Mouse (Mus musculus): ENCODE data around the gene Gm20388. TPM values are rescaled to one million over a fixed set of nuclear protein-coding genes. Genes with fewer than 3 reads are reported as not detected.
A peak's percentile ranks its signal among the peaks of the same experiment; 100 is the strongest.

Gene Gm20388
- polyA plus RNA-seq, 1 experiment from 2014 or later = 2.5 TPM

DNA sequence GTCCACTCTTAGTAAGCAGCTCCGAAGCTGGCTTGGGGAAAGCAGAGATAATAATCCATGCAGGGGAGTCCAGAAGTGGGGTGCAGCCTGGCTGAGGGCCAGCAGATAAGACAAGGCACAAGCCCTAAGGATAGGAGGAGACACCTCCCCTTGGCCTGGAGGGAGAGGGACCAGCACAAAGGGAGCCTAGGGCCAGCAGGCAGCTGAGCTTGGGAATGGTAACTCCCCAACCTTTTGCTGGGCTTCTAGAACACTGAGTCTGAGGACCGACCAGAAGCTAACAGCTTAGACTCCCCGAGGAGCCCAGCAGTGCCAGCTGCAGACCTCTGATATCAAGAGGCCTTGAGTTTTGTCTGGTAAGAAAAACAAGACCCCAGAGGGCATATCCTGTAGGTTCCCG, 433.5 kb downstream of the Gm20388 start:
- Histone ChIP-seq H3K4me3 (no peak overlapping the region), H3K36me3 (no peaks in the 10 kb centered on the region), H3K27ac (peak overlapping the region; percentile 37), H3K27me3 (ENCODE audit: low read depth, poor library complexity, severe bottlenecking) (0 out of 2 replicates have a peak, but pooled peaks cover 9% of the 10 kb centered on the region), H3K4me1 (peaks cover 98% of the 10 kb centered on the region), H3K9me3 (replicated peaks) (no peaks in the 10 kb centered on the region)
- WGBS = 46% methylated on average over 4 of the region's 4 CpGs
- no peak for DNase-seq (ENCODE audit: low spot score)

DNA sequence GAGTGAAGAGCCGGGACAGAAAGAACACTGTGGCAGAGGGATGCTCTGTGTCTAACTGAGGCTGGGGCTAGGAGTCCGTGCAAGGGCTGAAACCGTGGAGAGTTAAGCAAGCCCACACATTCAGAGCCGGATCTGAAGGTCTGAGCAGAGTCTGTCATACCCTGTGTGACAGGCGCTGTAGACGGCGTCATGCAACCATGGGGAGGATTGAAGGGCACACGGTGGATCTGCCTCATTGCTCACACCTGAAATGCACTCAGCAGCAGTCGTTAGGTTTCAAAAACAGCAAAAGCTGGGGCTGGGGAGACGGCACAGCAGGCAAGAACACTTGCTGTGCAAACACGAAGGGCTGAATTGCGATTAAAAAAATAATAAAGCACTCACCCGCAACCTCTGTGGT, 433.9 kb downstream of the Gm20388 start:
- H3K4me3 ChIP-seq = no peak overlapping the region
- H3K36me3 ChIP-seq = no peaks in the 10 kb centered on the region
- no peak for DNase-seq (ENCODE audit: low spot score)
- peaks cover 98% of the 10 kb centered on the region for H3K4me1 ChIP-seq
- H3K9me3 ChIP-seq (replicated peaks) = no peaks in the 10 kb centered on the region
- 54% methylated on average over 13 of the region's 13 CpGs for WGBS
- H3K27me3 ChIP-seq (ENCODE audit: low read depth, poor library complexity, severe bottlenecking) = 0 out of 2 replicates have a peak, but pooled peaks cover 9% of the 10 kb centered on the region
- peak overlapping the region; percentile 37 for H3K27ac ChIP-seq

DNA sequence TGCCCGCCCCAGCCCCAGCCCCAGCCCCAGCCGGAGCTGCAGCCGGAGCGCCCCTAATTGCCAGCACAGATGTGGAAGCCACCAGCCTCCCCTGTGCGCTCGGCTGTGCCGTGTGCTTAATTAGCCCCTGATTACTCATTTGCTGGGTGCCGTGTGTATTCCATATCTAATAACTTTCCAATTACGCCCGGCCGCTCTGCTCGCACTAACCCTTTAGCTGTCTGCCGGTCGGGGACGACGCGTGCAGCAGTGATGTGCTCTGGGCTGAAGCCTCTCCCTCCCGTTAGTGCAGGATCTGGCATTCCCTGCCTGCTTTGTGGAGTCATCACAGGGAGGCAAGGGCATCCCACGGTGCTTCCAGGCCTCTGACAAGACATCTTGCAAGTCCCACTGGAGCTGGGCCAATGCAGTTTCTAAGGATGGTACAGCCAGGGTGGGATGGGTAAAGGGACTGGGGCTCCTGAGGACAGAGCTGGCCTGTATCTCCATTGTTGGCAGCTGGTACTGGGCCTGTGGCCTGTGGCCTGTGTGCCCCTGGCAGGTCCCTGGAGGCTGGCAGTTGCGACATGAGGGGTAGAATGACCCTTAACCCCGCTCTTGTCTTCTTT, 437.2 kb downstream of the Gm20388 start:
- WGBS = 73% methylated on average over 21 of the region's 21 CpGs
- 0 out of 2 replicates have a peak, but pooled peaks cover 8% of the 10 kb centered on the region for H3K27me3 ChIP-seq (ENCODE audit: low read depth, poor library complexity, severe bottlenecking)
- no peak overlapping the region for H3K4me3 ChIP-seq
- H3K9me3 ChIP-seq (replicated peaks) = no peaks in the 10 kb centered on the region
- peaks cover 90% of the 10 kb centered on the region for H3K4me1 ChIP-seq
- H3K27ac ChIP-seq = peak overlapping the region; percentile 50
- no peaks in the 10 kb centered on the region for H3K36me3 ChIP-seq
- DNase-seq (ENCODE audit: low spot score) = no peak

DNA sequence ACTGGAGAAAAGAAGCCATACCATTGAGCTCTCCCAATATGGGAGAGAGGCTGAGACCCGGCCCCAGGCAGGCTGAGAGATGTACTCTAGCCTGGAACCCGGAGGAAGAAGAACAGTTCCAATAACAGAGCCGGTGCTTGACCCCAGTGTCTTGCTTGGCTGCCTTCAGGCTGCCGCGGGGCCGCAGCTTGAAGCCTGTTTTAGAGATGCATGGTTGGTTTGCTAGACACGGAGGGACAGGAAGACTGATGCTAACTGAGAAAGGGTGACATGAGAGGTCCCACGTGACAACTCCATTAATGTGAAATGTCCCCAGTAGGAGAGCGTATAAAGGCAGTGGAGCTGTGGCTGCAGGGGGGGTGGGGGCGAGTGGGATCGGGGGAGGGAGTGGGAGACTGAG, 438.3 kb downstream of the Gm20388 start:
- no peak for DNase-seq (ENCODE audit: low spot score)
- H3K4me1 ChIP-seq = peaks cover 90% of the 10 kb centered on the region
- H3K36me3 ChIP-seq = no peaks in the 10 kb centered on the region
- peak overlapping the region; percentile 50; the same call in 1 of the 2 replicates for H3K27ac ChIP-seq
- H3K4me3 ChIP-seq = no peak overlapping the region
- H3K9me3 ChIP-seq (replicated peaks) = no peaks in the 10 kb centered on the region
- WGBS = 65% methylated on average over 11 of the region's 11 CpGs
- 0 out of 2 replicates have a peak, but pooled peaks cover 8% of the 10 kb centered on the region for H3K27me3 ChIP-seq (ENCODE audit: low read depth, poor library complexity, severe bottlenecking)

DNA sequence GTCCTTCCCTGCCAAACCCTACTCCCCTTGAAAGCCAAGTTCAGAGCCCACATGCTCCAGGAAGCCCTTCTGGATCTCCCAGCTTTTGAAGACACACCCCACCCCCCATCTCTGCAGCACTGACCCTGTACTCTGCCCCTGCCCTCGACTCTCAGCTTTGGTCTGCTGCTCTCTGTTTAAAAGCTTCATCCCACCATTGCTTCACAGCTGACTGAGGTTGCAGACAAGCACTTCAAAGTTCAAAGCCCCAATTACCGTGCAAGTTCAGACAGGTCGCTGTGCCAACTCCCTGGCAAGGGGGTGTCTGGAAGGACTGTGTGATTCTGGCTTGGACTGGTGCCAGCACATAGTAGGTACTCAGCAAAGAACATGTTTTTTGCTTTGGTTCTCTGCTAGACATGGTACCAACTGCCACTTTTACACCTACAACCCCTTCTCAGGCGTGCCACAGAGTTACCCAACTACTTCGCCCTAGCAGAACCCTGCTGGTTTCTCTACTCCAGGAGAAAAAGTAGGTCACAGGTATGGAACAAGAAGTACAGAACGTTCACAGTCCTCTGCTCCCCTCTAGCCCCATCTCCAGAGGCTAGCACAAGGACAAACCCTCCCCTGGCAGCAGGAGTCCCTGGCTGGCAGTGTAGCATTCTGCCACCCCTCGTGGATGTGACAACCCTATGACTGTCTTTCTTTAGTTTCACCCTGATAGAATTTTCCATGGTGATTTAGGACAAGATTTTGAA, 440.9 kb downstream of the Gm20388 start:
- Histone ChIP-seq H3K27ac (peak overlapping the region; percentile 57; the same call in 1 of the 2 replicates), H3K9me3 (replicated peaks) (no peaks in the 10 kb centered on the region), H3K36me3 (no peaks in the 10 kb centered on the region; the same call in 1 of the 2 replicates), H3K4me1 (peaks cover 85% of the 10 kb centered on the region), H3K27me3 (ENCODE audit: low read depth, poor library complexity, severe bottlenecking) (0 out of 2 replicates have a peak, but pooled peaks cover 8% of the 10 kb centered on the region), H3K4me3 (no peak overlapping the region)
- WGBS = 63% methylated on average over 7 of the region's 7 CpGs
- DNase-seq (ENCODE audit: low spot score) = no peak

DNA sequence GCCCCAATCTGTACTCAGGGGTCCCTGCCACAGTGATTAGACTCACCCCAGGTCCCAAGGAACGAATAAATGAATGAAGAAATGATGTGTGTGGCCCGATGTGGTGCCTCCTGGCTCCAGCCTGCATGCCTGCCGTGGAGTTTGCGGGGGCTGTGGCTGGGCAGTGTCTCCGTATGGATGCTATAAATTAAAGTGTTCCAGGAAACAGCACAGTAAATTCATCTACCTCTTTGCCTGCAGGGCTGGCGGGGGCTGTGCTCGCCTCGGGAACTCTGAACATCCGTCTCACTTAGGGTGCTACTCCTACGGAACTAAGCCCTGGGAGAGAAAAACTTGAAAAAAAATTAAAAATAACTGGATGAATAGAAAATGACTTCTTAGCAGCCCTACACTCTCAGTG, 441.5 kb downstream of the Gm20388 start:
- peak; percentile 51 for DNase-seq (ENCODE audit: low spot score)
- Histone ChIP-seq H3K4me1 (peaks cover 85% of the 10 kb centered on the region), H3K9me3 (replicated peaks) (no peaks in the 10 kb centered on the region), H3K27me3 (ENCODE audit: low read depth, poor library complexity, severe bottlenecking) (0 out of 2 replicates have a peak, but pooled peaks cover 4% of the 10 kb centered on the region), H3K36me3 (no peaks in the 10 kb centered on the region; the same call in 1 of the 2 replicates), H3K27ac (peak overlapping the region; percentile 57; the same call in 1 of the 2 replicates), H3K4me3 (no peak overlapping the region)
- WGBS = 21% methylated on average over 10 of the region's 10 CpGs

DNA sequence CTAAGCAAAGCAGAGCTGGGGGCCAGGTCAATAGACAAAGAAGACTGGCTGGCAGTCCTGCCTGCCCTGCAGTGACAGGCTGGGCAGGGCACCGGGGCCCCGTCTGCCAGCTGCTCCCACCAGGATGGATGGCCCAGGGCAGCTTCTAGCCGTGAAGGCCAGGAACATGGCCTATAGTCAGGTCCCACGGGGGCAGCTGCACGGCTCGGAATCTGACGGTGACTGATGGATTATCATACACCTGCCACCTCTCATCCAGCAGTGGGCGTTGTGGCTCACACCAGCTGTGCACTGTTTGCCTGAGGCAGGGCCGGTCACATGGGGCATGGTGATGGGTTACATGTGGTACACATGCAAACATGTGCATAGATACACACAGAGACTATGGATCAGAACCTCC, 445.4 kb downstream of the Gm20388 start:
- 66% methylated on average over 9 of the region's 9 CpGs for WGBS
- Histone ChIP-seq H3K27me3 (ENCODE audit: low read depth, poor library complexity, severe bottlenecking) (no peaks in the 10 kb centered on the region), H3K4me3 (no peak overlapping the region), H3K4me1 (peaks cover 87% of the 10 kb centered on the region), H3K9me3 (replicated peaks) (no peaks in the 10 kb centered on the region), H3K27ac (0 out of 2 replicates have a peak overlapping the region, but pooled peaks have one; percentile 5), H3K36me3 (no peaks in the 10 kb centered on the region; the same call in none of the 2 replicates)
- DNase-seq (ENCODE audit: low spot score) = no peak

DNA sequence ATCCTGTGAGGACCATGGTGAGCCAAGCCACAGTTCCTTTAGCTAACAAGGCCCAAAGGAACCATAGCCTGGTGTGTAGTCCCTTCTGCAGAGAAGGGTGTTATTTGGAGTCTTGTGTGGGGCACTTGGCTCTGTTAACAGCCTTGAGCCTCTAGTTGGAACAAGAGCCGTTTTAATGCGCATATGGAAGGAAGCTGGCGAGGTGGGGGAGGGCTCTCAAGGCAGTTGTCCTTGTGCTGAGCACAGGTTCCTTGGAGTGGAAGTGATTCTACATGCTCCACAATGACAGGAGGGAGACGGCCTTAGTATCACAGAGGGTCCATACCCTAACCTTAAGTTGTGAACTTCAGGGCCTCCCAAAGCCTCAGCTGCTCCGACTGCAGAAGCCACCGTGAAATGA, 446.9 kb downstream of the Gm20388 start:
- no peak overlapping the region for H3K4me3 ChIP-seq
- H3K27ac ChIP-seq = no peak overlapping the region
- no peaks in the 10 kb centered on the region for H3K27me3 ChIP-seq (ENCODE audit: low read depth, poor library complexity, severe bottlenecking)
- no peaks in the 10 kb centered on the region; the same call in none of the 2 replicates for H3K36me3 ChIP-seq
- peaks cover 85% of the 10 kb centered on the region for H3K4me1 ChIP-seq
- no peaks in the 10 kb centered on the region for H3K9me3 ChIP-seq (replicated peaks)
- DNase-seq (ENCODE audit: low spot score) = no peak
- WGBS = 83% methylated on average over 6 of the region's 6 CpGs

DNA sequence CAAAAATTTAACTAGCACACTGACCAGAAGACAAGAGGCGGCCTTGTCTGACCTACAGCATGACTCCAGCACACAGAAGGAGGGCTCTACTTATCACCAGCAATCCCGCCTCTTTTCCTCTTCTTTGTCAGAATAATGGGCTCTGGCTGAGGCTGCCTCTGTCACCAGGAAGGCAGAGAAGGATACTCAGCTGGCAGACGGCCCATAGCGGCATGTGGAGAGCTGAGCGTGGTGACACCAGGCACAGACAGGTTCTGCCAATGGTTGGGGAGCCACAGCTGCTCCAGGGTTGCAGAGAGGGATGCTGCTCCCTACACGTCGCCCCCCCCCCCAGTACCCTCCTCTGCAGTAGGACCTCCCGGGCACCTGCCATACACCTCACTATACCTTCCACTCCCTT, 450.7 kb downstream of the Gm20388 start:
- peaks cover 89% of the 10 kb centered on the region for H3K4me1 ChIP-seq
- no peak overlapping the region for H3K4me3 ChIP-seq
- H3K36me3 ChIP-seq = no peaks in the 10 kb centered on the region; the same call in none of the 2 replicates
- H3K27me3 ChIP-seq (ENCODE audit: low read depth, poor library complexity, severe bottlenecking) = no peaks in the 10 kb centered on the region
- H3K27ac ChIP-seq = no peak overlapping the region
- WGBS = 89% methylated on average over 8 of the region's 8 CpGs
- DNase-seq (ENCODE audit: low spot score) = no peak
- H3K9me3 ChIP-seq (replicated peaks) = no peaks in the 10 kb centered on the region

DNA sequence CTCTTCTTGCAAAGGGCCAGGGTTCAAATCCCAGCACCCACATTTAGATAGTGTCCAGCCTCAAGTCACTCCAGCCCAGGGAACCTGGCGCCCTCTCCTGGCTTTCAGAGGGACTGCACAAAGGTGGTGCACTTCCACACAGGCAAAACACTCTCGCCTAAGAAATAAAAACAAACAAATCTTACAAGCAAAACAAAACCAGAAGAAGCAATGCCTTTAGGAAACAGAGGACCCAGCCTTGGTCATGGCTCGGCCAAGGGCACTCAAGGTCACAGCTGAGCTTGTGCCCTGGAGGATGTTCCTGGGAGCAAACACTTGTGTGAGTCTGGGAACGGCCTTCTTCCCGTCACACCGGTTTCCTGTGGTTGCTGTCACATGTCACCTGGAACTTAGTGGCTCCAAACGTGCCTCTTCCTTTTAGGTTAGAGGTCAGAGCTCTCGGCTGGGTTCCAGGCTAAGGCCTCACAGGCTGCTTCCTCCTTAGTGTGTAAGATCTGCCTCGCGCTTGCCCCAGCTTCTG, 453.0 kb downstream of the Gm20388 start:
- peak; percentile 65 for DNase-seq (ENCODE audit: low spot score)
- 46% methylated on average over 10 of the region's 10 CpGs for WGBS
- Histone ChIP-seq H3K4me1 (peaks cover 87% of the 10 kb centered on the region), H3K36me3 (no peaks in the 10 kb centered on the region; the same call in 1 of the 2 replicates), H3K27ac (peak overlapping the region; percentile 57), H3K4me3 (no peak overlapping the region), H3K27me3 (ENCODE audit: low read depth, poor library complexity, severe bottlenecking) (no peaks in the 10 kb centered on the region), H3K9me3 (replicated peaks) (no peaks in the 10 kb centered on the region)

DNA sequence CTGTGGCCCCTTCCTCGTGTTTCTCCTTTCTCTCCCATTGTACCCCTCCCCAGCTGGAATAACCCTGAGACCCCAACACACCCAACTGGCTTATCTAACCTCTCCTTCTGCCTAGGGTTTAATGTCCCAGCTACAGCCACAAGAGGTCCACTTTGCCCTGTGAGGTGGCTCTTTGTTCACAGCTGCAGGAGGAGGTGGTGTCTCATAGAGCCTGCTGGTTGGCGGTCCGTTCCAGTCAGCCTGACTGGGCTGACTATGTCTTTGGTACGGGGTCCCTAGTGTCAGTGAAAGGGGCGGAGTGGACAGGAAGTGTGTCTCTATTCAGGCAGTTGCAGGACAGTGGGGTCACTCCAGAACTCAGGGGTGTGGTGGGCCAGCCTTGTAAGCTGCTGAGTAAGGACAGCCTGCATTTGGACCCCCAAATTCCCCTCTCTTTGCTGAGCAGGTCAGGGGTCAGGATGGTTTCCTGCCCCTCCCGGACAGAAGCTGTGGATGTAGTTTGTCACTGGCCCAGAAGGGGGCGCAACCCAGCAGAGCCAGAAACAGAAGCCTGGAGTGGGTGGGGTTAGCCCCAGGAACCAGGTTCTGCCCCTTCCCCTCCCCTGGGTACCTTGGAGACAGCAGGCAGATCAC, 453.6 kb downstream of the Gm20388 start:
- Histone ChIP-seq H3K36me3 (no peaks in the 10 kb centered on the region; the same call in 1 of the 2 replicates), H3K27ac (peak overlapping the region; percentile 57), H3K27me3 (ENCODE audit: low read depth, poor library complexity, severe bottlenecking) (no peaks in the 10 kb centered on the region), H3K4me1 (peaks cover 90% of the 10 kb centered on the region), H3K4me3 (no peak overlapping the region), H3K9me3 (replicated peaks) (no peaks in the 10 kb centered on the region)
- DNase-seq (ENCODE audit: low spot score) = no peak
- WGBS = 44% methylated on average over 7 of the region's 7 CpGs

DNA sequence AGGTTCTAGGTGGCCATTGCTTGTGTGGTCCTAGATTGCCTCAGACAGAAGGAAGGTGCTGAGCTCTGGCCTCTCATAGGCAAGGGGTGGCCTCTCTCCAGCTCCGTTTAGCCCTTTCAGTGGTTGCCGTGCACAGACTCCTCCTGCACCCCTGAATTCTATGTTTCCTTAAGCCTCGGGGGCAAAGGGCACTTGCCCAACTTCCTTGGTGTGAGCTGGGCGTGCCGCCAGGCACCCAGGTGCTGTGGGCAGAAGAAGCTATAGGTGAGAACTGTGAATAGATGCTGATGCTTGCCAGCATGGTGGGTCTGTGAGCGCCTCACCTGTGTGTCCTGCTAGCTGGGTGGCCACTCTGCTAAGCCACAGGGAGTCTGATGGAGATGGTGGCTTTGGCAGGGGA, 456.2 kb downstream of the Gm20388 start:
- Histone ChIP-seq H3K27ac (peak overlapping the region; percentile 19; the same call in 1 of the 2 replicates), H3K36me3 (no peaks in the 10 kb centered on the region), H3K9me3 (replicated peaks) (no peaks in the 10 kb centered on the region), H3K4me3 (no peak overlapping the region), H3K27me3 (ENCODE audit: low read depth, poor library complexity, severe bottlenecking) (no peaks in the 10 kb centered on the region), H3K4me1 (peaks cover 91% of the 10 kb centered on the region)
- DNase-seq (ENCODE audit: low spot score) = no peak
- 89% methylated on average over 6 of the region's 6 CpGs for WGBS
